Mouse (Mus musculus): ENCODE measurements around the gene Chchd3. TPM values are rescaled to one million over a fixed set of nuclear protein-coding genes. Genes with fewer than 3 reads are reported as not detected.

Chchd3 gene
- polyA plus RNA-seq, 1 experiment = 181 TPM

DNA sequence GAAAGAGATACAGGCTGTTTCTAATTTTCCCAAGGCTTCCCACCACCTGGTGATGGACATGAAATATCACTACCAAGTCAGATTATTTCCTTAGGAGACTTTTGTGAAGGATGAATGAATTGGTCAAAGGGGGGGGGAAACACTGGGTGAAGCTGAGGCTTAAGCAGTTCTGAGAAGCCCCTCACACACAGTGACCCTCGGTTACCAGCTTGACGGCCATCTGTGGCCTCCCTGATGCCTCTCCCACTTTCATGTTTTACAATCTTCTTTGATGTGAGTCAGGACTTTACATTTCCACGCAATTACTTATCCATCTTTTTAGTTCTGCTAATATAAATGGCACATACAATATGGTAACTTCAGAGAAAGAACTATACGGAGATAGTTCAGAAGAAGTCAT, 252.3 kb downstream of the Chchd3 start:
- no peak for TF ChIP-seq GATA1 (IDR thresholded peaks at IDR 0.05; ENCODE audit: low read length)

DNA sequence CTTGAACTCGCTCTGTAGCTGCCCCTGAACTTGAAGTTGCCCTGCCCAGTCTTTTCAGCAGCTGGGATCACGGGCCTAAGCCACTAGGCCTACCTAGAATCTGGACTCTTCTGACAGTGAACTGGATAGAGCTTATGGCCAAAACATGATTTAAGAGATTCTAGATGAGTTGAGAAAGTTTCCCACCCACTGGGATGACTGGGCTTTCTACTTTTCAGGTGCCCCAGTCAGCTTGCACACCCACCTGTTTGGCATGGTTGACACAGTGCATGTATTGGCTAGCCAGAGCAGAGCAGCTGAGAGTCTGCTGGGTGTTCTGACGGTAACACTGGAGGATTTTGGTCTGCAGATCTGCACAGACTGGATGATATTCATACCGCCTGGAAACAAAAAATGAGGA, 256.4 kb downstream of the Chchd3 start:
- TF ChIP-seq GATA1 (IDR thresholded peaks at IDR 0.05; ENCODE audit: low read length) = no peak

DNA sequence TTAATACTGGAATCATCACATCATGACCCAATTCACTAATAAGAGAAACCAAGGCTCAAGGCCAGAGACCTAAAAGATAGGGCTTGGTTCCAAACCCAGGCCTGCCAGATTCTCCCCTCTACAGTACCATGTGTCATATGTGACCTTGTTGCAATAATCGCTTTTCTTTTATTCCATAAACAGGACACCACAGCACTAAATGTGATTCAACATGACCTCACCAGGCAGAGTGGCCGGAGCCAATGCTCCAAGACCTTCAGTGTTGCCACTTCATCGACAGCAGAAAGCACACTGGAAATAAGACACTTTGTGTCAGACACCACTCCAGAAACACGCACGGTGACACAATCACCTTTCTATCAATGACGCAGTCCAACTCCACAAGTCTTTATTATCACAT, 258.3 kb downstream of the Chchd3 start:
- no peak for TF ChIP-seq GATA1 (IDR thresholded peaks at IDR 0.05; ENCODE audit: low read length)

DNA sequence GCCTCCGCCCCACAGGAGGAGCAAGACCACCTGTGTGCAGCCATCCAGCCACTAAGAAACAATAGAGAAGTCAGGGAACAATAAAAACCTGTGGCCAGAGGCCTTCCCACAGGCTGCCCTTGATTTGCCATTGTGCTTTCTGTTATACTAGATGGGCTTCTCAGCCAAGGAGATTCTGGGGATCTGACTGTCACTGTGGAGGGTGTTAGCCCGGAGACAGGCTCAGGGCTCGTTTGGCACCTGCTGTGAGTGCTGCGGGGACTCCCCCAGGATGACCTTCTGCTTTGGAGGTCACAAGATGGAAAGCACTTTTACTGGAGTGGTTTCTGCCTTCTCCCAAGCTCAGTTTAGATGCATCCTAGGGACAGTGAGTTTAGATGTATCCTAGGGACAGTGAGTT, 262.5 kb downstream of the Chchd3 start:
- no peak for TF ChIP-seq GATA1 (IDR thresholded peaks at IDR 0.05; ENCODE audit: low read length)

DNA sequence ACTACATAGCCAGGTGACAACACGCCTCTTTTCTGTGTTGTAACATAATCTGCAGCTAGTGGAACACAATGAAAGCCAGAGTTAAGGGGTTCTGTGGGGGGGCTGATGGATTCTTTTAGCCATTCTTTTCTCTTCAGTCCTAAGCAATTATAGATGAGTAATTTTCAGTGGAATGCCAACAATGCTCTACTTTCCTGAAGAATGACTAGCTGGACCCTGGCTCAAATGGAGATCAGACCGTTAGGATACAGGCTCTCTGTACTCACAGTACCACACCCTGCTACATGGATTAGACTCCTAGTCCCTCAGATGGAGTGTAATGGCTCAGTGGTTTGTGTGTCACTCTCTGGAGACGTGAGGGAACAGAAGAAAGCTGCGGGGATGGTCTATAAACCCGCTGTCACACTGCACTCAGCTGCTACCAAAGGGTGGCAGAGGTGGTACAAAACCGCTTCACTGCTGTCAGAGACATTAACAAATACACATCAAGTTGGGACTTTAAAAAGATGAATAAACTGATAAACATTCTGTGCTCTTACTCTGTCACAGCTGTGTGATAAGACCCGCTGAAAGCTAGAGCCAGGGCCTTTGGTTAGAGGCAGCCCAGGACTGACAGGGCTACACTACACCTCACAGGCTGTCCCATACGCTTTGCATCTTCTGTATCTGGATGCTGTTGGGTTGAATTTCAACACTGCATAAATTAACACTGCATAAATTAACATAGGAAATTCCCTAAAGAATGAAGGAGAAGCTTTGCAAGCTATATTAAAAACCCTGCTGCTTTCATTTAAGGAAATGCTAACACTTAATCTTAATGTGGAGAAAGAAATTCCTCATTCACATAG, 264.2 kb downstream of the Chchd3 start:
- TF ChIP-seq GATA1 (IDR thresholded peaks at IDR 0.05; ENCODE audit: low read length) = no peak

DNA sequence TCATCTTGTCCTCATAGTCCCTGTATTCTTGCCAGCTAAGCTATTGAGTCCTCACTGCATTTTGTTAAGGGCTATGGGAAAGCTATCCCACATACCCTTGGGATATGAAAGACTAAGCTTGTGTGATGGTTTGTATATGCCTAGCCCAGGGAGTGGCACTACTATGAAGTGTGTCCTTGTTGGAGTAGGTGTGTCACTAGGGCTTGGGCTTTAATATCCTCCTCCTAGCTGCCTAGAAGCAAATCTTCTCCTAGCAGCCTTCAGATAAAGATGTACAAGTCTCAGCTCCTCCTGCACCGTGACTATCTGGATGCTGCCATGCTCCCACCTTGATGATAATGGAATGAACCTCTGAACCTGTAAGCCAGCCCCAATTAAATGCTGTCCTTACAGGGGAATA, 266.5 kb downstream of the Chchd3 start:
- TF ChIP-seq GATA1 (IDR thresholded peaks at IDR 0.05; ENCODE audit: low read length) = no peak

DNA sequence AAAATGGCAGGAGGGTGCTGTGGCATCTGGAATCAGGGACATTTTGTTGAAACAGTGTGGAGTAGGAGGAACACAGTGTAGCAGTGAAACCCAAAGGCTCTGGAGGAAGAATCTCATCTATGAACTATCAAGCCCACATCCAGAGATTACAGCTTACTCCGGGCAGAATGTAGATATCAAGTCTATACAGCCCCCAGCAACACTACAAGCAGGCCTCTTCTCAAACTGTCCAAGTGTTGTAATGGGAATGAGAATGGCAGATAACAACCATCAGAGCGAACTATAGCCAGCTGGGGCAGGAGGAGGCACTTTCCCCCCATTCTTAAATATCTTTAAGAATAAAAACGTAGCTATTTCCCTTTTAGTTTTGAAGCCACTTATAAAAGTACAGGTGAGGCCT, 266.9 kb downstream of the Chchd3 start:
- TF ChIP-seq GATA1 (IDR thresholded peaks at IDR 0.05; ENCODE audit: low read length) = no peak

DNA sequence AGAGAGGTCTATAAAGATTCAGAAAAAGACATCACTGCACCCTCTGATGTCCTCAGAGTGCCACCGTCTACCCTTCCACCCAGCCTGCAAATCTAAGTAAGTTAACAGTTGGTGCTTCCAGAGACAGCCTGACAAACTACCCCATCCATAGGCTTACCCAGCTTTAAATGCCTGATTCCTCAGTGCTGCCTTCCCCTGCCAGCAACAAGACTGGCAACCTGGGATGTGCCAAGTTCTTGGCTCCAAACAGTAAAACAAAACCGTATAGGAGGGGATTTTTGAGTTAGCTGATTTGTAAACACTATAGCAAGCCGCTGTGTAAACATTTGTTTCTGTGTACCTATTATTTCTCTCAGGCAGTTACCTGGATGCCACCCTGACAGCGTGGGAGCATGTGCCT, 269.6 kb downstream of the Chchd3 start:
- TF ChIP-seq GATA1 (IDR thresholded peaks at IDR 0.05; ENCODE audit: low read length) = no peak

DNA sequence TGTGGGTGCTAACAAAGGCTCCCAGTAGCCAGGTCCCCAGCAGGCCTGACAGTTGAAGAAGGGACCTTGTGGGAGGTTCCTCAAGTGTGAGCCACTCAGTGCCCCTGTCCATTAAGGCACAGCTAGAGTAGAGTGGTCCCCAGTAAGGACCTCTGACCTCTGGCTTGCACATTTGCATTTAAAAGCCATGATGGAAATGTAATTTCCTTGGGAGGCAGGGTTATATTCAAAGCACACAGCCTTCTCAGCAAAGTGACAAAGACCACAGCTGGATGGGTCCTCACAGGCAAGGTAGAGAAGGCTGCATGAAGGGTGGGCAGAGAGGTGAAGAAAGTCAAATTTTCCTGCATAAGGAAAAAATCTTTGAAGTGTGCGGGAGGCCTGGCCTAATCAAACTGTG, 272.7 kb downstream of the Chchd3 start:
- no peak for TF ChIP-seq GATA1 (IDR thresholded peaks at IDR 0.05; ENCODE audit: low read length)

DNA sequence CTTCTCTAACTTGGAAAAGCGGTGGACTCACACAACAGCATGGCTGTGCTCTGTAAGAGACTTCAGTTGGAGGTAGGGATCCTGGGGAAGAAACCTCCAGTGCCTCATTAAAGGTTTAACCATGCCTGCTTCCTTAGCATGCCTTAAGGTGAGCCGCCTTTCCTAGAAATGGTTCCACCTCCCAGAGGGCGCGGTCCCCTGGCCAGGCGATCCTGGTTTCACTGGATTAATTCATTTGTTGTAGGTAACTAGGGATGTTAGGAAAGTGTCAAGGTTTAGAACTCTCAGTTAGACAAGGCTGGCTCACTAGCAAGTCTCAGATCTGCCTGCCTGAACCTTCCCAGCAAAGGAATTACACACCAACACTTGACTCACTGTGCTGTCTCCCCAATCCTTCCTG, 273.9 kb downstream of the Chchd3 start:
- TF ChIP-seq GATA1 (IDR thresholded peaks at IDR 0.05; ENCODE audit: low read length) = no peak

DNA sequence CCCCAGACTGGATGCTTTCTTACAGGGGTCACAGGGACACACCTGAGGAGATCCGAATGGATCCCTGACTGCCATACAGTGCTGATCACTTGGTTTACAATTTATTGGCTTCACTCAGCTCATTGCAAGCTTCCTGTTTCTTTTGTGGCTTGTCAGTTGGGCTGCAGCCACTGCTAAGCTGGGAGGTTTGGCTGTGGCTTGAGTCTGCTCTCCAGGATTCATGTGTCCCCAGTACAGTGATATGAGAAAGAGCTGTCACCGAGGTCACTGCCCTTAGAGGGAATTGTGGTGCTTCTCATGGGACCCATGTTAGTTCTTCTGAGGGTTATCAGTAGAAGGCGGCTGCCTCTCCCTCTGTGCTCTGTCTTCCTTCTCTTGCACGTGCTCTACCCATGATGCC, 277.0 kb downstream of the Chchd3 start:
- TF ChIP-seq GATA1 (IDR thresholded peaks at IDR 0.05; ENCODE audit: low read length) = no peak

DNA sequence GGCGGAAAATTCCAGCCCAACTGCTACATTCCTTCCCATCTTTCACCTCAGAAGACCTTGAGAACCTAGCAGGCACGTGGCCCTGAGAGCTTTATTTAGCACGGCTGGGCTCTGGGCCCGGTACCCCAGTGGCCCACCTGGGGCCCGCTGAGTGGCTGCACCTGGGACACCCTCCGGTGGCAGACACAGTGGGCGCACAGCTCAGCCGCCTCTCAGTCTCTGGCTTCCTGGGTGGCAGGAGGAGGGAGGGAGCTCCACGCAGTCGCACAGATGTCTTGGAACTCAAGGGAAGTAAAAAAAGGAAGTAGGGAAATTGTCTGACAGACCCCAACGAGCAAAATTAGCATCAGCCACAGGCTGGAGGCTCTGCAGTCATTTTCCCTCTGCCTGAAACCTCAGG, 279.5 kb downstream of the Chchd3 start:
- no peak for TF ChIP-seq GATA1 (IDR thresholded peaks at IDR 0.05; ENCODE audit: low read length)

DNA sequence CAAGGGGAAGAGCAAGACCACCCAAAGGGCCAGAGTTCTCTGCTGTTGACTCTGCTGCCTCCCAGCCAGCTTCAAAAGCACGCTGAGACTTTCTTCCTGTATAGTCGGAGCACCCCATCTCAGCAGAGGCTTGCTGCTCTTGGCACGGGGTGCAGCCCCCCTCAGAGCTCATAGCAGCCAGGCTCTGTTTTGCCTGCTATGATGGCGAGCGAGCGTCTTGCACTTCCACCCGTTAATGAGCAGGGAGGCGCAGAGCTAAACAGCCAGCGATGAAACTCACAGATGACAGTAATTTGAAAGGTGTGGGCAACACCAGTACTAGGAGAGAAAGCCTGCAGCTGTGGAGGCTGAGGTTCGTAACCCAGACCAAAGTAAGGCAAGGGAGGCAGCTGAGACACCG, 283.7 kb downstream of the Chchd3 start:
- TF ChIP-seq GATA1 (IDR thresholded peaks at IDR 0.05; ENCODE audit: low read length) = no peak

DNA sequence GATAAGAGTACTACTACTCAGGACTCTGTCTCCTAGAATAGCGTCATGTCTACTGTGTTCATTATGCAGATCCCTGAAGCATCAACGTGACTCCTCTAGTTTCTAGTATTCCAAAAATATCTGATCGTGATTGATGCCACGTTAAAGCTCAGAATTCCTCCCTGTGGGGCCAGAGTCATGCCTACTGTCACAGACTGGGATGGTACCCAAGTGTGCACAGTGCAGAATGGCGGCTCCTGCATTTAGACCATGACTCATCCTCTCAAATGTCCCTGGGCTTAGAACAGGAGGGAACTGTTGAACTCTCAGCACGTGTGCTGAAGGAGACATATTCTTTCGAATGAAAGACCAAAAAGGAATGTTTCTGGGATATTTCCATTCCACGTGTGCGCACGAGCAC, 305.5 kb downstream of the Chchd3 start:
- no peak for TF ChIP-seq GATA1 (IDR thresholded peaks at IDR 0.05; ENCODE audit: low read length)

DNA sequence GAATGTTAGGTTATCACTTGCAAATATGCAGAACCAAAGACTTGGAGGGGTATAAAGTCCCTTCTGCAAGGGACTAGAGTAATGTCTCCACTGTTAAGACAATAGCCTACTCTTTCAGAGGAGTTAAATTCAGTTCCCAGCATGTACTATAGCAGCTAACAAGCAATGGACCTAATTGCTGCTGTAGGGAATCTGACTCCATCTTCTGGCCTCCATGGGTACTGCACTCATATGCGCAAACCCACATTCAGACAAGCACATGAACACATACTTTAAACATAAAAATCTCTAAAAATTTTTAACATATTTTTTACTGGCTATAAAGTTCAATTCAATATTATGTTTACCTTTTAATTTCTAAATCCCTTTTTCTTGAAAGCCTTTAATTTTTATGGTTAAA, 310.2 kb downstream of the Chchd3 start:
- no peak for TF ChIP-seq GATA1 (IDR thresholded peaks at IDR 0.05; ENCODE audit: low read length)

DNA sequence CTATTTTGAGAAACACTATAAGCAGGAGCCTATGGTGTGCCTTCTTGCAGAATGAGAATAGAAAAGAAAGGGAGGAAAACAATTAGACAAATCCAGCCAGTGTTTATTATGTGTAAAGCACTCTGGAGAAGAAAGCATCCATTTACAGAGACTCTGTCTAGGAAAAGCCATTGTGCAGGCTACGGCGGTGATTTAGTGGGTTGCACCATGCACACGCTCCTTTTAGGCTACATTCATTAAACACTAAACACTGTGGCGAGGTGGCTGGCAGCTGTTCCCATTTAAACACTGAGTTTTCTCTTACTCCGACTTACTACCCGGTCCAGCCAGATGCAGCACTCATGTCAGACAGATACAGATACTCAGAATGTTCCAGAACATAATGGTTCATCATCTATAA, 311.3 kb downstream of the Chchd3 start:
- TF ChIP-seq GATA1 (IDR thresholded peaks at IDR 0.05; ENCODE audit: low read length) = no peak

DNA sequence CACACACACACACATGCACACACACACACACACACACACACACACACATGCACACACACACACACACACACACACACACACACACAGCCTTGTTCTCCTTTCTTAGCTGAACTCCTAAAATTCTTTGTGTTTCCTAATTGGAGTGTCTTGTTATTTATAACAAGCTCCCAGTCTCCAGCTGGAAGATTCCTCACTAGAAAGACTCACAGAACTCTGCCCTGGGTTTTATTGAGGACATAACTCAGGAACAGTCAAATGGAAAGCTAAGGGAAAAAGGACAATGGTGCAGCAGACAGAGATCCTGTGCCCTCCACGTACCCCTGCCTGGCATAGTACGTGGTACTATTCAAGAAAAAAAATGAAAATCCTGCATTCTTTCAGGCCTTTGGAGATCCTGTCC, 312.7 kb downstream of the Chchd3 start:
- no peak for TF ChIP-seq GATA1 (IDR thresholded peaks at IDR 0.05; ENCODE audit: low read length)

Other genes with a start within 250 kb of the Chchd3 start
- gene Exoc4, start 188.8 kb upstream of the Chchd3 start, polyA plus RNA-seq (2012) = 7.7 and 8.9 TPM in 2 replicates